Mouse (Mus musculus): ENCODE results near the gene Miga1. TPM values are rescaled to one million over a fixed set of nuclear protein-coding genes. Genes with fewer than 3 reads are reported as not detected.

The Miga1 gene
- total RNA-seq, 2 experiments from 2014 or later, result 2.1 to 2.3 TPM

GRCm38 (mm10) chr3:152291895-152292294 lies 48.3 kb downstream of the Miga1 start:
- ATAC-seq (replicated peaks; ENCODE audit: low FRiP score, poor library complexity, severe bottlenecking), result no peak

- no peak for ATAC-seq (replicated peaks; ENCODE audit: low FRiP score, poor library complexity, severe bottlenecking)
Observed at GRCm38 (mm10) chr3:152290175-152290798, 49.9 kb downstream of the Miga1 start.

GRCm38 (mm10) chr3:152288740-152289139 lies 51.5 kb downstream of the Miga1 start:
- ATAC-seq (replicated peaks; ENCODE audit: low FRiP score, poor library complexity, severe bottlenecking), result no peak

- no peak for ATAC-seq (replicated peaks; ENCODE audit: low FRiP score, poor library complexity, severe bottlenecking)
Observed at GRCm38 (mm10) chr3:152288276-152288675, 51.9 kb downstream of the Miga1 start.

- no peak for ATAC-seq (replicated peaks; ENCODE audit: low FRiP score, poor library complexity, severe bottlenecking)
Observed at GRCm38 (mm10) chr3:152287810-152288209, 52.4 kb downstream of the Miga1 start.

- no peak for ATAC-seq (replicated peaks; ENCODE audit: low FRiP score, poor library complexity, severe bottlenecking)
Observed at GRCm38 (mm10) chr3:152284759-152285158, 55.4 kb downstream of the Miga1 start.

GRCm38 (mm10) chr3:152284306-152284705 lies 55.9 kb downstream of the Miga1 start:
- no peak for ATAC-seq (replicated peaks; ENCODE audit: low FRiP score, poor library complexity, severe bottlenecking)

GRCm38 (mm10) chr3:152282126-152282525 lies 58.1 kb downstream of the Miga1 start:
- ATAC-seq (replicated peaks; ENCODE audit: low FRiP score, poor library complexity, severe bottlenecking), result no peak

- ATAC-seq (replicated peaks; ENCODE audit: low FRiP score, poor library complexity, severe bottlenecking), result no peak
Observed at GRCm38 (mm10) chr3:152278431-152278830, 61.8 kb downstream of the Miga1 start.

GRCm38 (mm10) chr3:152277912-152278311 lies 62.3 kb downstream of the Miga1 start:
- no peak for ATAC-seq (replicated peaks; ENCODE audit: low FRiP score, poor library complexity, severe bottlenecking)

GRCm38 (mm10) chr3:152276935-152277334 lies 63.3 kb downstream of the Miga1 start:
- ATAC-seq (replicated peaks; ENCODE audit: low FRiP score, poor library complexity, severe bottlenecking), result no peak

GRCm38 (mm10) chr3:152275008-152275407 lies 65.2 kb downstream of the Miga1 start:
- ATAC-seq (replicated peaks; ENCODE audit: low FRiP score, poor library complexity, severe bottlenecking), result no peak

- ATAC-seq (replicated peaks; ENCODE audit: low FRiP score, poor library complexity, severe bottlenecking), result no peak
Observed at GRCm38 (mm10) chr3:152272974-152273685, 67.1 kb downstream of the Miga1 start.

- no peak for ATAC-seq (replicated peaks; ENCODE audit: low FRiP score, poor library complexity, severe bottlenecking)
Observed at GRCm38 (mm10) chr3:152271876-152272275, 68.3 kb downstream of the Miga1 start.

GRCm38 (mm10) chr3:152271071-152271710 lies 69.0 kb downstream of the Miga1 start:
- no peak for ATAC-seq (replicated peaks; ENCODE audit: low FRiP score, poor library complexity, severe bottlenecking)

GRCm38 (mm10) chr3:152268099-152268498 lies 72.1 kb downstream of the Miga1 start:
- no peak for ATAC-seq (replicated peaks; ENCODE audit: low FRiP score, poor library complexity, severe bottlenecking)

GRCm38 (mm10) chr3:152266036-152266421 lies 74.2 kb downstream of the Miga1 start, which contains the start of gene Nexn:
TSS of gene Nexn (minus strand) at chr3:152266350.
- ATAC-seq (replicated peaks; ENCODE audit: low FRiP score, poor library complexity, severe bottlenecking), result no peak

- no peak for ATAC-seq (replicated peaks; ENCODE audit: low FRiP score, poor library complexity, severe bottlenecking)
Observed at GRCm38 (mm10) chr3:152265351-152266035, 74.7 kb downstream of the Miga1 start.

GRCm38 (mm10) chr3:152264830-152265229 lies 75.4 kb downstream of the Miga1 start:
- no peak for ATAC-seq (replicated peaks; ENCODE audit: low FRiP score, poor library complexity, severe bottlenecking)

GRCm38 (mm10) chr3:152264374-152264773 lies 75.8 kb downstream of the Miga1 start:
- no peak for ATAC-seq (replicated peaks; ENCODE audit: low FRiP score, poor library complexity, severe bottlenecking)
